ENCODE assay signal across 16 mouse cellular contexts in genomic region chr17:48093286-48093817, GRCm38 (mm10). TPM values are rescaled to one million over a fixed set of nuclear protein-coding genes. Genes with fewer than 3 reads are reported as not detected.
A peak's percentile ranks its signal among the peaks of the same experiment; 100 is the strongest.
DNase-seq lines count a peak whose midpoint lies in the region; TF ChIP-seq lines count a peak whose summit lies in the region.
"Had no signal": no experiment of that assay in that cellular context is flagged by ENCODE, and none has a peak within 500 bp of the region (broad histone marks: within the 10 kb centered on the region; RNA-seq: fewer than 3 reads in every experiment).

No protein-coding gene starts in this region.

- peak; percentile 31; the same call in 1 of the 2 replicates for TF ChIP-seq CTCF in layer of hippocampus, adult 2 months (conservative IDR thresholded peaks at IDR 0.05)

- H3K27ac ChIP-seq in layer of hippocampus, adult 2 months: no peak overlapping the region
- H3K27ac ChIP-seq: embryonic facial prominence, embryonic 13.5 days; forebrain, embryonic 13.5 days; heart, embryonic 15.5 days; hindbrain, embryonic 15.5 days; liver, embryonic 13.5 days; neural tube, embryonic 15.5 days had no signal

- no peak for DNase-seq in layer of hippocampus, adult 2 months (ENCODE audit: low spot score in 2 of 2)
- no peak for DNase-seq in layer of hippocampus, adult 9-11 months
- DNase-seq in thymus, postnatal 14 days: peak; percentile 26
- no peak for DNase-seq in thymus, postnatal 10 days (ENCODE audit: low spot score in 2 of 2)
- peak; percentile 8 for DNase-seq in adipocyte (ENCODE audit: low spot score)
- DNase-seq in frontal cortex, postnatal 25 days (ENCODE audit: low spot score in 2 of 2): no peak
- DNase-seq in neural tube, embryonic 10.5 days (ENCODE audit: extremely low spot score, low spot score): no peak
- DNase-seq: gastrocnemius, postnatal 25 days; liver, embryonic 13.5 days had no signal

- no peak overlapping the region for H3K4me3 ChIP-seq in layer of hippocampus, adult 2 months
- H3K4me3 ChIP-seq: embryonic facial prominence, embryonic 13.5 days; forebrain, embryonic 13.5 days; heart, embryonic 15.5 days; hindbrain, embryonic 15.5 days; liver, embryonic 13.5 days; neural tube, embryonic 15.5 days had no signal

RNA-seq across cellular contexts. Expression of gene 1700067P10Rik, which starts 4.2 kb away (rescaled TPM):
- not detected for total RNA-seq in layer of hippocampus, adult 2 months (2021)
- total RNA-seq: adrenal gland, adult 18-20 months; gastrocnemius, postnatal 25 days; left cerebral cortex, adult 18-20 months had no signal

RNA-seq across cellular contexts. Expression of gene 9830107B12Rik, which starts 52.7 kb away (rescaled TPM):
- not detected for total RNA-seq in layer of hippocampus, adult 2 months (2021)
- total RNA-seq: adrenal gland, adult 18-20 months; gastrocnemius, postnatal 25 days; left cerebral cortex, adult 18-20 months had no signal

RNA-seq across cellular contexts. Expression of gene 1700122O11Rik, which starts 55.3 kb away (rescaled TPM):
- total RNA-seq in layer of hippocampus, adult 2 months (2021): not detected
- total RNA-seq: adrenal gland, adult 18-20 months; gastrocnemius, postnatal 25 days; left cerebral cortex, adult 18-20 months had no signal

Comparison
In these comparisons a context has a peak if more than half of its experiments do, and no peak if none do; other contexts are left out.
1. DNase-seq: peak in thymus, postnatal 14 days (single experiment) and adipocyte (single experiment); none in layer of hippocampus, adult 2 months (0 of 2), layer of hippocampus, adult 9-11 months (single experiment), thymus, postnatal 10 days (0 of 2), frontal cortex, postnatal 25 days (0 of 2) and neural tube, embryonic 10.5 days (single experiment).